Mouse (Mus musculus) ES-E14 (cell line): ENCODE measurements around the gene Serinc5. TPM values are rescaled to one million over a fixed set of nuclear protein-coding genes. Genes with fewer than 3 reads are reported as not detected.

Source experiments
- DNase-seq: peaks from one replicate; pipeline ENCODE4 v3.0.0-alpha.2; 2013; ENCODE audit warnings: low read depth, low spot score
- H3K27ac ChIP-seq: 2 replicates; pipeline ENCODE4 v1.5.1; 2012; ENCODE audit warnings: low read depth, mild to moderate bottlenecking, low read length, moderate library complexity, mixed read lengths; ENCODE audit not compliant: poor library complexity, insufficient read depth, severe bottlenecking
- H3K36me3 ChIP-seq: 2 replicates; pipeline ENCODE4 v1.6.1; 2012; ENCODE audit warnings: mild to moderate bottlenecking, low read length, moderate library complexity, mixed read lengths; ENCODE audit not compliant: control insufficient read depth, poor library complexity, insufficient read depth, severe bottlenecking
- H3K4me1 ChIP-seq, 2 experiments: fragments of 150-350 bp in 1 of 2; sonication (generic) in 1 of 2; 2 replicates each; pipeline ENCODE4 v1.6.1; 2012; ENCODE audit warnings: low read length in 2 of 2, mild to moderate bottlenecking in 1 of 2, mixed read lengths in 1 of 2; ENCODE audit not compliant: control insufficient read depth in 2 of 2, insufficient read depth in 2 of 2, poor library complexity in 1 of 2
- H3K4me3 ChIP-seq, 2 experiments: fragments of 150-350 bp in 1 of 2; sonication (generic) in 1 of 2; 2 replicates each; pipeline ENCODE4 v1.5.1; 2012; ENCODE audit warnings: low read length in 2 of 2, low read depth in 1 of 2, mild to moderate bottlenecking in 1 of 2, mixed read lengths in 1 of 2; ENCODE audit not compliant: insufficient read depth in 1 of 2, poor library complexity in 1 of 2, severe bottlenecking in 1 of 2
- H3K9ac ChIP-seq: 2 replicates; pipeline ENCODE4 v1.6.1; 2012; ENCODE audit warnings: low read depth, mild to moderate bottlenecking, low read length, mixed read lengths; ENCODE audit not compliant: poor library complexity, insufficient read depth, severe bottlenecking
- H3K9me3 ChIP-seq: fragments of 150-350 bp; sonication (generic); 2 replicates; pipeline ENCODE4 v1.6.1; 2012; ENCODE audit warnings: low read depth, mild to moderate bottlenecking, low read length; ENCODE audit not compliant: control insufficient read depth, insufficient read depth
- CHD2 ChIP-seq: IDR thresholded peaks from 2 replicates; pipeline ENCODE4 v1.6.1; 2014; ENCODE audit warnings: mild to moderate bottlenecking, low read depth, low read length, inconsistent platforms
- HCFC1 ChIP-seq: IDR thresholded peaks from 2 replicates; pipeline ENCODE4 v1.6.1; 2012; ENCODE audit warnings: low read length, inconsistent platforms, borderline replicate concordance; ENCODE audit not compliant: insufficient read depth
- MAFK ChIP-seq: IDR thresholded peaks from 2 replicates; pipeline ENCODE4 v1.6.1; 2014; ENCODE audit warnings: mild to moderate bottlenecking, low read depth, low read length, inconsistent platforms; ENCODE audit not compliant: insufficient read depth
- ZC3H11A ChIP-seq: IDR thresholded peaks from 2 replicates; pipeline ENCODE4 v1.6.1; 2012; ENCODE audit warnings: low read depth, mild to moderate bottlenecking, inconsistent platforms, low read length, borderline replicate concordance
- ZNF384 ChIP-seq: IDR thresholded peaks from 2 replicates; pipeline ENCODE4 v1.6.1; 2012; ENCODE audit warnings: low read depth, low read length, inconsistent platforms
- in situ Hi-C, 2 experiments: fragments of 600-800 bp; cut with MboI; formaldehyde crosslinking; loops; one replicate each; pipeline ENCODE4 v1.15.1; 2025; ENCODE audit warnings: low sequenced_read_pairs in 2 of 2, inconsistent platforms in 1 of 2; ENCODE audit not compliant: unreplicated experiment in 2 of 2
- total RNA-seq: library from RNA; depleted of rRNA; stranded (reverse); fragments of 300-350 nt; gene quantifications from 2 replicates; pipeline ENCODE4 v1.2.3, GENCODE M21; 2012

Serinc5 gene
- total RNA-seq, 1 experiment = 14.9 TPM

GRCm38 (mm10) chr13:92644199-92644598 lies 33.3 kb downstream of the Serinc5 start:
- in situ Hi-C loops = no loop called here
- Histone ChIP-seq H3K4me3 (no peak overlapping the region), H3K27ac (no peak overlapping the region), H3K36me3 (peaks cover 2% of the 10 kb centered on the region; the same call in 1 of the 2 replicates), H3K9ac (no peak overlapping the region), H3K4me1 (peaks cover 0 to 2% of the 10 kb centered on the region in 2 experiments; a peak in 1 of 4 replicates), H3K9me3 (no peaks in the 10 kb centered on the region)
- no peak for DNase-seq
- no peak for TF ChIP-seq HCFC1
- TF ChIP-seq ZNF384 = peak; percentile 72

DNA sequence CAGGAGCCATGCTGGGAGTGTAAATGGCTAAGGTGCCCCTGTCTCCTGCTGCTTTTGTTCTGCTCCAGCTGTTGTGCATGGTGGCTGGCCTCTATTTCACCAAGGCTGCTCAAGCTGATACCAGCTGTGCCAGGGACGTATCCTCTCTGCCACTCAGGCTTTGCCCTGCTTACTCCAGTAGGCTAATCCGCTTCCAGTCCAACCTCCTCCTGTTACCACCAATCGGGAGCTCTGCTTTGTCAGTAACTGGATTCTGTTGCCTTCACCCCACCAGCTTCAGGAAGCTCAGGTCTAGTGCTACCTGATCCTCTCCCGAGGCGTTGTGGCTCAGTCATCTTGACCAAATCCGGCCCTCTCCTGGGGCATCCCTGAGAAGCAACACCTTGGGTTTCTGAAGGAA lies 33.9 kb downstream of the Serinc5 start:
- H3K27ac ChIP-seq = no peak overlapping the region
- TF ChIP-seq CHD2 (no peak), ZC3H11A (no peak), HCFC1 (no peak)
- peak overlapping the region; percentile 24; the same call in 1 of the 2 replicates for H3K9ac ChIP-seq
- no peak overlapping the region for H3K4me3 ChIP-seq
- H3K4me1 ChIP-seq = peaks cover 0 to 2% of the 10 kb centered on the region in 2 experiments; a peak in 1 of 4 replicates
- H3K36me3 ChIP-seq = peaks cover 2% of the 10 kb centered on the region; the same call in 1 of the 2 replicates
- DNase-seq = no peak
- H3K9me3 ChIP-seq = no peaks in the 10 kb centered on the region
- in situ Hi-C loops = no loop called here

- Histone ChIP-seq H3K9me3 (no peaks in the 10 kb centered on the region), H3K9ac (no peak overlapping the region), H3K36me3 (peaks cover 2% of the 10 kb centered on the region; the same call in 1 of the 2 replicates), H3K27ac (no peak overlapping the region), H3K4me3 (no peak overlapping the region), H3K4me1 (peaks cover 0 to 2% of the 10 kb centered on the region in 2 experiments; a peak in 1 of 4 replicates)
- no peak for TF ChIP-seq ZC3H11A
- no peak for TF ChIP-seq ZNF384
- no peak for TF ChIP-seq MAFK
- no peak for TF ChIP-seq CHD2
- no peak for TF ChIP-seq HCFC1
- in situ Hi-C loops = no loop called here
- DNase-seq = no peak
These were observed 36.8 kb downstream of the Serinc5 start for GRCm38 (mm10) chr13:92647695-92648094.

- Histone ChIP-seq H3K9me3 (no peaks in the 10 kb centered on the region), H3K9ac (no peak overlapping the region), H3K27ac (no peak overlapping the region), H3K4me3 (no peak overlapping the region), H3K4me1 (peaks cover 0 to 2% of the 10 kb centered on the region in 2 experiments; a peak in 1 of 4 replicates), H3K36me3 (no peaks in the 10 kb centered on the region)
- in situ Hi-C loops = no loop called here
- no peak for TF ChIP-seq HCFC1
- no peak for DNase-seq
These were observed 38.2 kb downstream of the Serinc5 start for GRCm38 (mm10) chr13:92649111-92649510.

GRCm38 (mm10) chr13:92650956-92651355 lies 40.1 kb downstream of the Serinc5 start:
- Histone ChIP-seq H3K4me1 (no peaks in the 10 kb centered on the region), H3K4me3 (no peak overlapping the region), H3K9ac (no peak overlapping the region), H3K27ac (no peak overlapping the region), H3K9me3 (no peaks in the 10 kb centered on the region), H3K36me3 (no peaks in the 10 kb centered on the region)
- in situ Hi-C loops = no loop called here
- no peak for TF ChIP-seq CHD2
- no peak for TF ChIP-seq HCFC1
- TF ChIP-seq ZC3H11A = no peak
- TF ChIP-seq MAFK = no peak
- no peak for TF ChIP-seq ZNF384
- no peak for DNase-seq
